Mouse (Mus musculus) liver, embryonic 14.5 days (tissue): ENCODE measurements around the gene Ubr2.

Source experiments
- CTCF ChIP-seq: IDR thresholded peaks from 2 replicates; pipeline ENCODE4 v1.5.1; 2016; ENCODE audit warnings: antibody characterized with exemption, low read depth, control low read depth
- EP300 ChIP-seq: IDR thresholded peaks from 2 replicates; pipeline ENCODE4 v1.6.1; 2016; ENCODE audit warnings: antibody characterized with exemption, low read depth

- no peak for TF ChIP-seq EP300
- TF ChIP-seq CTCF = no peak
Measured at GRCm38 (mm10) chr17:46998840-46999239, 11.5 kb downstream of the Ubr2 start.
